36 mouse cellular contexts compared by ENCODE assay signal in the genomic region with DNA sequence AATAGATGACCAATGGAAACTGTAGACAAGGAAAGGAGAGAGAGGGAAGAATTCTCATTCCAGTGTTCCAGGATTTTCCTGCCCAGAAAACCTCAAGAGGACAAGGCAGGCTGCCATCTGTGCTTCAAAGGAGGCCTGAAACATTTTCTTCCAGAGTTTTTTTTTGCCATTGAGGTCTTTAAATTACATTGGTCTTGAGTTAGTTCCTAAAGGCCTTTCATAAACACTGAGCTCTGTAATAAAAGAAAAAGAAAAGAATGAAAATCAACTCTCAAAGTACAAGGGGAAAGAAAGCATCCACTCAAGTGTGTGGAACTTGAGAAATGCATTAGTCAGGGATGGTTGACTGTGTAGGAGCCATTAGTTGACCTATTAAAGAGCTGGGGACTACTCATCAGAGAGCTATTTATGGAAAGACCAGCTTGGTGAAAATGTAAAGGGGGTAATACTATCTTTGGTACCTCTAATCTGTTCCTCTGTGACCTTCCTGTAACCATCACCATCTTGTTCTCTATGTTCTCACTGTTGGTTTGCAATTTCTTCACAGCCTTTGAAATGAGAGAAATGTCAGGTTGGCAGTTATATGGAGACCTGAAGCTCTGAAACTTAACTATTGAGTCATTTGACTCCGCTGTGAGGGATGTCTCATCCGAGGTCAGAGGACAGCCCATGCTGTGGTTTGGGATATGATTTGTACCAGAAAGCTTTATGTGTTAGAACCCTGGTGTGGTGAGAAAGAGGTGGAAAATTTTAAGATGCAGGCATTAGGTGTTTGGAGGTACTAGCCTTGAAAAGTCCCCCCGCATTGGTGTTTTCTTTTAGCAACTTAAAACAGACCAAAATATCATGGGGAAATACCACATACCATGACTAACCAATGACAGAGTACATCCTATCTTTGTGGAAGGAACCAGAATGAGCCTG. TPM values are rescaled to one million over a fixed set of nuclear protein-coding genes. Genes with fewer than 3 reads are reported as not detected.
A peak's percentile ranks its signal among the peaks of the same experiment; 100 is the strongest.
DNase-seq lines count a peak whose midpoint lies in the region; ATAC-seq and TF ChIP-seq lines count a peak whose summit lies in the region.
"Had no signal": no experiment of that assay in that cellular context is flagged by ENCODE, and none has a peak within 500 bp of the region (broad histone marks: within the 10 kb centered on the region; RNA-seq: fewer than 3 reads in every experiment).

No protein-coding gene starts in this region.

- H3K27ac ChIP-seq in lung, embryonic 16.5 days (ENCODE audit: low read length), result peak overlapping the region; percentile 16; the same call in 1 of the 2 replicates
- H3K27ac ChIP-seq: forebrain, embryonic 13.5 days; hindbrain, embryonic 15.5 days; midbrain, embryonic 15.5 days; neural tube, embryonic 13.5 days; stomach, postnatal 0 days had no signal

- H3K4me3 ChIP-seq in lung, embryonic 16.5 days (ENCODE audit: low read length), result no peak overlapping the region
- H3K4me3 ChIP-seq in myocyte, result no peak overlapping the region
- H3K4me3 ChIP-seq: erythroblast, embryonic 14.5 days; forebrain, embryonic 13.5 days; hindbrain, embryonic 15.5 days; megakaryocyte, embryonic 14.5 days; midbrain, embryonic 15.5 days; neural tube, embryonic 13.5 days had no signal

- no peak overlapping the region for H3ac ChIP-seq in myocyte (ENCODE audit: control insufficient read depth, insufficient read length)

- CTCF ChIA-PET in Patski (lab: Charles Lee), result interaction anchor here (0.8 to 1.5 kb wide), 3 partner anchors 14 to 34 kb away, joined by 3 to 4 read pairs (median 4); partner anchors contain the start of gene Tasp1

- H3K4me1 ChIP-seq in lung, embryonic 16.5 days (replicated peaks; ENCODE audit: control insufficient read depth, insufficient read depth, low read length), result no peaks in the 10 kb centered on the region
- H3K4me1 ChIP-seq: forebrain, embryonic 13.5 days; hindbrain, embryonic 15.5 days; midbrain, embryonic 15.5 days; neural tube, embryonic 13.5 days had no signal

- no peak overlapping the region for H3K9ac ChIP-seq in lung, embryonic 16.5 days (ENCODE audit: low read length)
- H3K9ac ChIP-seq: forebrain, embryonic 13.5 days; hindbrain, embryonic 15.5 days; liver, postnatal 0 days; midbrain, embryonic 15.5 days; neural tube, embryonic 13.5 days had no signal

- no peaks in the 10 kb centered on the region for H3K9me3 ChIP-seq in lung, embryonic 16.5 days (ENCODE audit: control insufficient read depth, low read length)
- H3K9me3 ChIP-seq: forebrain, embryonic 13.5 days; hindbrain, embryonic 15.5 days; megakaryocyte, embryonic 14.5 days; midbrain, embryonic 15.5 days; neural tube, embryonic 13.5 days had no signal

- no peaks in the 10 kb centered on the region for H3K27me3 ChIP-seq in lung, embryonic 16.5 days (ENCODE audit: control insufficient read depth, insufficient read depth, low read depth, low read length)
- no peaks in the 10 kb centered on the region for H3K27me3 ChIP-seq in Patski
- H3K27me3 ChIP-seq in myocyte (ENCODE audit: control insufficient read depth, insufficient read depth, insufficient read length), result no peaks in the 10 kb centered on the region
- H3K27me3 ChIP-seq: forebrain, embryonic 13.5 days; hindbrain, embryonic 15.5 days; megakaryocyte, embryonic 14.5 days; midbrain, embryonic 15.5 days; neural tube, embryonic 13.5 days had no signal

- ATAC-seq in lung, embryonic 16.5 days (ENCODE audit: low read depth), result no peak
- peak; percentile 66 for ATAC-seq in Patski
- ATAC-seq: forebrain, embryonic 13.5 days; intestine, postnatal 0 days; liver, postnatal 0 days; midbrain, embryonic 15.5 days had no signal

- no peaks in the 10 kb centered on the region for H3K79me2 ChIP-seq in myocyte (ENCODE audit: control insufficient read depth, insufficient read depth)

- POLR2A ChIA-PET in Patski (lab: Charles Lee), result interaction anchor here (1.3 kb wide), 1 partner anchor 54 kb away, joined by 4 read pairs; no protein-coding TSS in a partner anchor

- no peak for DNase-seq in lung, postnatal 10 days
- DNase-seq in CD4-positive helper T cell, adult 2 months (ENCODE audit: low read depth, low spot score), result peak; percentile 9
- DNase-seq in Patski (ENCODE audit: low read depth, low spot score), result peak; percentile 61
- DNase-seq in right cerebral cortex, postnatal 4 days, result no peak
- DNase-seq in kidney, postnatal 25 days, result no peak
- no peak for DNase-seq in layer of hippocampus, postnatal 36 days
- DNase-seq: adrenal gland, adult 8-10 months; cerebellum, adult 11-12 months; cerebellum, postnatal 10 days; gastrocnemius, postnatal 36 days; liver, postnatal 0 days; retina, postnatal 1 day; thymus, adult 2 months; thymus, postnatal 4 days had no signal

- no peak overlapping the region for H3K4me2 ChIP-seq in lung, embryonic 16.5 days (ENCODE audit: low read depth, low read length)
- H3K4me2 ChIP-seq in myocyte (ENCODE audit: low read depth), result peak overlapping the region; percentile 44
- H3K4me2 ChIP-seq: forebrain, embryonic 13.5 days; hindbrain, embryonic 15.5 days; liver, embryonic 11.5 days; midbrain, embryonic 15.5 days; neural tube, embryonic 13.5 days had no signal

- no peaks in the 10 kb centered on the region for H3K36me3 ChIP-seq in lung, embryonic 16.5 days (ENCODE audit: control insufficient read depth, insufficient read depth, low read length)
- no peaks in the 10 kb centered on the region for H3K36me3 ChIP-seq in myocyte (ENCODE audit: control insufficient read depth, insufficient read depth)
- H3K36me3 ChIP-seq: hindbrain, embryonic 15.5 days; midbrain, embryonic 15.5 days; neural tube, embryonic 13.5 days had no signal

- TF ChIP-seq CTCF in Patski (IDR thresholded peaks at IDR 0.05), result no peak

- 83% methylated on average over 3 of the region's 3 CpGs for WGBS in lung, embryonic 16.5 days

- in situ Hi-C loops in Patski (cut with MboI; ENCODE audit: low pct_unique_long_range_greater_than_20kb), result no loop called here

- no peak for TF ChIP-seq POLR2A in myocyte (IDR thresholded peaks at IDR 0.05; ENCODE audit: insufficient read length, low read depth)

TF ChIP-seq in myocyte, 11 proteins besides CTCF, POLR2A, EP300 and RAD21:
- TF ChIP-seq MAX (IDR thresholded peaks at IDR 0.05; ENCODE audit: low read depth) (no peak), TCF12 (IDR thresholded peaks at IDR 0.05; ENCODE audit: insufficient read depth, poor library complexity, severe bottlenecking) (no peak), TCF3 (IDR thresholded peaks at IDR 0.05; ENCODE audit: insufficient read length, low read depth) (no peak), REST (IDR thresholded peaks at IDR 0.05; ENCODE audit: insufficient read depth, insufficient read length) (no peak)

RNA-seq across cellular contexts. Expression of gene Tasp1, which starts 34.2 kb away (rescaled TPM):
- 22.6 and 24.3 TPM in 2 replicates for polyA plus RNA-seq in lung, embryonic 16.5 days (2015; fragmentation: Nextera tagmentation; extraction: Ambion mirVana)
- polyA plus RNA-seq in Patski (2021), result 18.4 TPM
- 3.8 TPM for polyA plus RNA-seq in myocyte (2012; fragmentation: generic; extraction: Trizol)
- total RNA-seq in layer of hippocampus, postnatal 36 days (2021), result 10 to 100 TPM; 29.6 to 30.6 TPM

RNA-seq across cellular contexts. Expression of gene Gm17374, which starts 51.0 kb away (rescaled TPM):
- polyA plus RNA-seq in lung, embryonic 16.5 days (2015; fragmentation: Nextera tagmentation; extraction: Ambion mirVana), result not detected in 2 replicates
- not detected for polyA plus RNA-seq in Patski (2021)
- not detected for polyA plus RNA-seq in myocyte (2012; fragmentation: generic; extraction: Trizol)
- total RNA-seq in layer of hippocampus, postnatal 36 days (2021), result not detected
- total RNA-seq: adrenal gland, adult 8-10 months; gastrocnemius, adult 18-20 months; gastrocnemius, postnatal 36 days; heart, adult 8-10 months; hematopoietic stem cell, adult 5-6 weeks; layer of hippocampus, adult 18-20 months; layer of hippocampus, postnatal 14 days; left cerebral cortex, postnatal 10 days had no signal
- polyA plus RNA-seq: cortical plate, adult 2 months; embryonic facial prominence, embryonic 11.5 days; erythroblast, embryonic 14.5 days; forebrain, embryonic 13.5 days; heart, embryonic 16.5 days; hindbrain, embryonic 15.5 days; intestine, postnatal 0 days; kidney, embryonic 16.5 days; limb, embryonic 11.5 days; liver, embryonic 11.5 days; liver, postnatal 0 days; midbrain, embryonic 15.5 days; neural tube, embryonic 13.5 days; stomach, postnatal 0 days; thymus, adult 2 months had no signal

Comparison
In these comparisons a context has a peak if more than half of its experiments do, and no peak if none do; other contexts are left out.
1. DNase-seq: peak in CD4-positive helper T cell, adult 2 months (single experiment) and Patski (single experiment); none in lung, postnatal 10 days (single experiment), right cerebral cortex, postnatal 4 days (single experiment), kidney, postnatal 25 days (0 of 2) and layer of hippocampus, postnatal 36 days (0 of 2).